Mouse (Mus musculus) kidney, postnatal 0 days (tissue): Measurements from ENCODE around the gene Slc25a34. TPM values are rescaled to one million over a fixed set of nuclear protein-coding genes. Genes with fewer than 3 reads are reported as not detected.

Experiments
- ATAC-seq: fragments of 200-750 bp; cut with Nextera tagmentation; replicated peaks from 2 replicates; pipeline ENCODE4 v1.8.0; 2017; ENCODE audit warnings: low read depth, moderate number of reproducible peaks, moderate TSS enrichment, moderate library complexity; ENCODE audit not compliant: low FRiP score
- DNase-seq: peaks from one replicate; pipeline ENCODE4 v3.0.0-alpha.2; 2016; ENCODE audit warnings: low spot score
- H3K27ac ChIP-seq: fragments of 300-500 bp; sonication (generic); 2 replicates; pipeline ENCODE4 v1.5.1; 2014; ENCODE audit warnings: mild to moderate bottlenecking
- H3K27me3 ChIP-seq: fragments of 300-500 bp; sonication (generic); 2 replicates; pipeline ENCODE4 v1.6.1; 2014; ENCODE audit warnings: low read length, mixed read lengths; ENCODE audit not compliant: insufficient read depth
- H3K36me3 ChIP-seq: fragments of 300-500 bp; sonication (generic); 2 replicates; pipeline ENCODE4 v1.6.1; 2014; ENCODE audit warnings: low read length, mixed read lengths; ENCODE audit not compliant: insufficient read depth
- H3K4me1 ChIP-seq: fragments of 300-500 bp; sonication (generic); replicated peaks from 2 replicates; pipeline ENCODE4 v1.6.1; 2014; ENCODE audit warnings: antibody characterized with exemption, low read length, mixed read lengths; ENCODE audit not compliant: insufficient read depth
- H3K4me2 ChIP-seq: fragments of 300-500 bp; sonication (generic); 2 replicates; pipeline ENCODE4 v1.6.1; 2014; ENCODE audit warnings: mild to moderate bottlenecking, low read length, moderate library complexity, mixed read lengths
- H3K4me3 ChIP-seq: fragments of 300-500 bp; sonication (generic); replicated peaks from 2 replicates; pipeline ENCODE4 v1.5.1; 2014; ENCODE audit warnings: low read depth, low read length
- H3K9ac ChIP-seq: fragments of 300-500 bp; sonication (generic); 2 replicates; pipeline ENCODE4 v1.6.1; 2014; ENCODE audit warnings: low read depth, low read length
- H3K9me3 ChIP-seq: fragments of 300-500 bp; sonication (generic); replicated peaks from 2 replicates; pipeline ENCODE4 v1.6.1; 2016; ENCODE audit warnings: low read length, inconsistent platforms, mixed read lengths
- CTCF ChIP-seq: IDR thresholded peaks from 2 replicates; pipeline ENCODE4 v1.5.1; 2016; ENCODE audit warnings: antibody characterized with exemption, low read depth, mild to moderate bottlenecking, moderate library complexity
- WGBS: fragments of 180-500 bp; shearing (Covaris S2); extraction: QIAGEN DNeasy Blood & Tissue Kit; methylation state at CpG from one replicate; pipeline ENCODE4 v1.1.7; 2014; 5-methylcytosine and 5-hydroxymethylcytosine counted together
- polyA plus RNA-seq: library from polyadenylated mRNA; unstranded; fragments of >200 nt; fragmentation: Nextera tagmentation; extraction: Ambion mirVana; gene quantifications from 2 replicates; pipeline ENCODE4 v1.2.1, GENCODE M21; 2015

Gene Slc25a34
- polyA plus RNA-seq, 1 experiment from 2014 or later = 1.9 TPM

DNA sequence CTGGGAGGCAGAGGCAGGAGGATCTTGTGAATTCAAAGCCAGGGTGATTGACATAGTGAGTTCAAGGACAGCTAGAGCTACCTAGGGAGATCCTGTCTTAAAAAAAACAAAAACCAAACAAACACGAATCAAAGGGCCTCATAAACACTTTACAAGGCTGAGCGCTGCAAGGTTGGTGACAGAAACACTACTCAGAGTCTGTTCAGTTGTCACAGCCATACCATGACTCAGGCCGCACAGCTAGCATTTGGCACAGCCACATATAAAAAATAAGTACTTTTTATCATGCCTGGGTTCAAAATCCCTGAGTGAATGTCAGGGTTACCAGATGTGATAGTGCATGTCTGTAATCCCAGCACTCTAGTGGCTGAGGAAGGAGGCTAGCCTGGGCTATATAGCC lies 23.6 kb upstream of the Slc25a34 start:
- 89% methylated on average over 3 of the region's 3 CpGs for WGBS
- H3K4me1 ChIP-seq = peaks cover 11% of the 10 kb centered on the region
- no peak for TF ChIP-seq CTCF
- H3K9me3 ChIP-seq = no peaks in the 10 kb centered on the region
- H3K9ac ChIP-seq = no peak overlapping the region
- no peak for ATAC-seq
- no peak for DNase-seq
- H3K4me3 ChIP-seq = no peak overlapping the region
- H3K27me3 ChIP-seq = no peaks in the 10 kb centered on the region
- no peak overlapping the region for H3K27ac ChIP-seq
- H3K4me2 ChIP-seq = no peak overlapping the region
- H3K36me3 ChIP-seq = 0 out of 2 replicates have a peak, but pooled peaks cover 4% of the 10 kb centered on the region

DNA sequence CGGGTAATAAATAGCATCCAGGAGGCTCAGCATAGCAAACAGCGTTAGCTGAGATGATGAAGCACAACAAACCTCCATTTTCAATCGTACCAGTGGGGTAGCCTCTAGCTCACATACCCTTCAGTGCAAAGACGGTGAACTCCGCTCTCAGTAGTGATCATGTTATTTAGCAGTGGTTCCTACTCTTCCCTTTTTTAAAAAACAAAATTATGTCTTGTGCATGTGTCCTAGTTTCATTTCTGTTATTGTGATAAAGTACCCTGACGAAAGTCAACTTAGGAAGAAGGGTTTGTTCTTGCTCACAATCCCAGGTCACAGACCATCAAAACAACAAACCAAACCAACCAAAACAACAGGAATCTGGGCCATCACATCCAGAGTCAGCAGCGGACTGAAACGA lies 22.4 kb upstream of the Slc25a34 start:
- H3K4me2 ChIP-seq = no peak overlapping the region
- TF ChIP-seq CTCF = no peak
- no peak overlapping the region for H3K9ac ChIP-seq
- DNase-seq (no peak), ATAC-seq (no peak)
- no peaks in the 10 kb centered on the region for H3K9me3 ChIP-seq
- H3K36me3 ChIP-seq = peaks cover 6% of the 10 kb centered on the region; the same call in 1 of the 2 replicates
- no peak overlapping the region for H3K27ac ChIP-seq
- H3K27me3 ChIP-seq = no peaks in the 10 kb centered on the region
- peaks cover 11% of the 10 kb centered on the region for H3K4me1 ChIP-seq
- WGBS = 90% methylated on average over 8 of the region's 8 CpGs
- H3K4me3 ChIP-seq = no peak overlapping the region

GRCm38 (mm10) chr4:141643118-141643855 lies 19.7 kb upstream of the Slc25a34 start:
- Histone ChIP-seq H3K27me3 (no peaks in the 10 kb centered on the region), H3K4me3 (no peak overlapping the region), H3K4me1 (peaks cover 11% of the 10 kb centered on the region), H3K9ac (no peak overlapping the region), H3K9me3 (no peaks in the 10 kb centered on the region), H3K4me2 (no peak overlapping the region), H3K27ac (peak overlapping the region; percentile 76), H3K36me3 (peaks cover 9% of the 10 kb centered on the region; the same call in 1 of the 2 replicates)
- no peak for TF ChIP-seq CTCF
- ATAC-seq (peak; percentile 29; the same call in 1 of the 2 replicates), DNase-seq (peak; percentile 86)
- WGBS = 17% methylated on average over 7 of the region's 7 CpGs

DNA sequence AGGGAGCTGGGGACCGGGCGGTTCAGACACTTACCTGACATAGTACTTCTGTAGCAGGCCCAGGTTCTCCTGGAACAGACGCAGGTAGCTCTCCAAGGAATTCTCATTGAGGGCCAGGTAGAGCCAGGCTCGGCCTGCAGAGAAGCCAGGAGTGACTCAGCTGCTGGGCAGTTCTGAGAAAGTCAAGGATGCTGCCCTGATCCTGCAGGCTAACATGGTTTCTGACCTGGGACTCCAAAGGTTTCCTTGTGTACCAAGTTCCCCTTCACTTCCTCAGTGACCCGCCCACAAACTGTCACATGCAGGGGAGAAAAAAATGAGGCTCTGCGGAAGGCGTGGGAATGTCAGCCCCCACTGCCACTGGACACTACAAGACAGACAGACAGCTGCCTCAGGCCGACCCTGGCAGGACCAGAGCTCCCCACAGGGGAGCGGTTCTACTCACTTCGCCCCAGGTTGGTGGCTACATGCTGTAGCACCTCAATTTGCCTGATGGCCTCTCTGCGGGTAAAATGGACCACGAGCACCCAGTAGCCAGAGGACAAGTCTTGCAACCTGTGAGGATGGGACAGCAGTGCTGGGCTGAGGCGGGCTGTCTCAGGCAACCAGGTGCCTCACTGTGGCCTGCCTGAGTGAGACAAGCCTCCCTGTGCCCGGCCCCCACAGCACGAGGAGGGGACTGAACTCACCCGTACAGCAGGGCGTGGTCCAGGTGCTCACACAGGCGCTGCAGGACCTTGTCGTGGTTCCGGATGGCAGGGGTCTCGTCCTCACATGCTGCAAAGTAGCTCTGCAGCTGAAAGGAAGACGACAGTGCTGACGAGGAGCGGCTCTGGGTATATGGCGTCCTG lies 18.6 kb upstream of the Slc25a34 start:
- TF ChIP-seq CTCF = no peak
- Histone ChIP-seq H3K9me3 (no peaks in the 10 kb centered on the region), H3K4me2 (no peak overlapping the region), H3K9ac (0 out of 2 replicates have a peak overlapping the region, but pooled peaks have one; percentile 31), H3K36me3 (peaks cover 17% of the 10 kb centered on the region), H3K4me3 (no peak overlapping the region), H3K27me3 (no peaks in the 10 kb centered on the region), H3K4me1 (peaks cover 11% of the 10 kb centered on the region), H3K27ac (peak overlapping the region; percentile 25; the same call in 1 of the 2 replicates)
- DNase-seq (no peak), ATAC-seq (peak; percentile 23; the same call in 1 of the 2 replicates)
- WGBS = 84% methylated on average over 25 of the region's 25 CpGs

- Histone ChIP-seq H3K9me3 (no peaks in the 10 kb centered on the region), H3K27ac (no peak overlapping the region), H3K4me1 (peaks cover 11% of the 10 kb centered on the region), H3K4me3 (no peak overlapping the region), H3K27me3 (no peaks in the 10 kb centered on the region), H3K36me3 (peaks cover 25% of the 10 kb centered on the region), H3K9ac (no peak overlapping the region), H3K4me2 (no peak overlapping the region)
- TF ChIP-seq CTCF = no peak
- ATAC-seq (no peak), DNase-seq (no peak)
- 71% methylated on average over 7 of the region's 7 CpGs for WGBS
These were observed 17.7 kb upstream of the Slc25a34 start for GRCm38 (mm10) chr4:141641353-141641771.

DNA sequence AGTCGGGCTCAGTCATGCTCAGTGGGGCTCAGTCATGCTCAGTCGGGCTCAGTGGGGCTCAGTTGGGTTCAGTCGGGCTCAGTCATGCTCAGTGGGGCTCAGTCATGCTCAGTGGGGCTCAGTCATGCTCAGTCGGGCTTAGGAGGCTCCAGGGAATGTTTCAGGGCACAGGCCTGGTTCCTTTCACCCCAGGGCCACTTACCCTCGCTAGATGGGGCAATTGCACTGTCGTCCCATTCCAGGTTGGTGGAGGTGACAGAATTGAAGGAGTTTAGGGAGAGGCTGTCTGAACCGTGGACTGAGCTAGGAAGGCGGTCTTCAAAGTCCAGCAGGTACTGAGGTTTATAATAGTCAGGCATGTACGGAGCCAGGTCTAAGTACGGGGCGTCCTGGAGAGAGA lies 15.9 kb upstream of the Slc25a34 start:
- H3K4me2 ChIP-seq = no peak overlapping the region
- TF ChIP-seq CTCF = peak; percentile 49
- H3K9ac ChIP-seq = no peak overlapping the region
- H3K27ac ChIP-seq = no peak overlapping the region
- peaks cover 11% of the 10 kb centered on the region for H3K4me1 ChIP-seq
- no peaks in the 10 kb centered on the region for H3K27me3 ChIP-seq
- no peak for DNase-seq
- H3K36me3 ChIP-seq = peaks cover 27% of the 10 kb centered on the region
- no peak for ATAC-seq
- 58% methylated on average over 11 of the region's 11 CpGs for WGBS
- no peaks in the 10 kb centered on the region for H3K9me3 ChIP-seq
- no peak overlapping the region for H3K4me3 ChIP-seq
